Mouse (Mus musculus) brain, adult 2 months (tissue): ENCODE results near the gene Traf7.
A peak's percentile ranks its signal among the peaks of the same experiment; 100 is the strongest.

ENCODE experiments used
- DNase-seq: peaks from one replicate; pipeline ENCODE4 v3.0.0; 2011; ENCODE audit warnings: low read depth, low spot score

The Traf7 gene

GRCm38 (mm10) chr17:24507129-24507664 lies 20.5 kb downstream of the Traf7 start:
- peak; percentile 43 for DNase-seq

DNA sequence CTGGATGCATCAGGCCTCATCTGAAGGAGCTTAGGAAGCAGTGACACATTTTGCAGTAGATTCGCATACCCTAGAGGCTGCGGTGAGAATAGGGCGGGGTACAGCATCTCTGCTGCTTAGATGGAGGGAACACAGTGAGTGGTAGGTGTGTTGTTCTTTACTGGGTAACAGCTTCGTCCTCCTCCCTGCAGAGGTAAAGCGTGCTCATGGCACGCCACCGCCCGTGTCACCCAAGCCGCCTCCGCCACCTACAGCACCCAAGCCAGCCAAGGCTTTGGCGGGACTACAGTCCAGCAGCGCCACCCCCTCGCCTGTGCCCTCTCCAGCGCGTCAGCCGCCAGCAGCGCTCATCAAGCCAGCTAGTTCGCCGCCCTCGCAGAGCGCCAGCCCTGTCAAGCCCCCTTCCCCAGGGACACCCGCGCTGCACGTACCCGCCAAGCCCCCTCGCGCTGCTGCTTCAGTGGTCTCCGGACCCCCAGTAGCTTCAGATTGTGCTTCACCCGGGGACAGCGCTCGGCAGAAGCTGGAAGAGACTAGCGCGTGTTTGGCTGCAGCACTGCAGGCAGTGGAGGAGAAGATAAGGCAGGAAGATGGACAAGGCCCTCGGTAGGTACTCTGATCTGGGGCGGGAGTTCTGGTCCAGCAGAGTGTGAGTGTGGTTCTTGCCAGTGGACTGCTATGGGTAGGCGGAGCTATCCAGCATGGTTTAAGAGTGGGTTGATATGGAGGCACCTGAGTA lies 21.2 kb downstream of the Traf7 start:
- DNase-seq = peak; percentile 82

DNA sequence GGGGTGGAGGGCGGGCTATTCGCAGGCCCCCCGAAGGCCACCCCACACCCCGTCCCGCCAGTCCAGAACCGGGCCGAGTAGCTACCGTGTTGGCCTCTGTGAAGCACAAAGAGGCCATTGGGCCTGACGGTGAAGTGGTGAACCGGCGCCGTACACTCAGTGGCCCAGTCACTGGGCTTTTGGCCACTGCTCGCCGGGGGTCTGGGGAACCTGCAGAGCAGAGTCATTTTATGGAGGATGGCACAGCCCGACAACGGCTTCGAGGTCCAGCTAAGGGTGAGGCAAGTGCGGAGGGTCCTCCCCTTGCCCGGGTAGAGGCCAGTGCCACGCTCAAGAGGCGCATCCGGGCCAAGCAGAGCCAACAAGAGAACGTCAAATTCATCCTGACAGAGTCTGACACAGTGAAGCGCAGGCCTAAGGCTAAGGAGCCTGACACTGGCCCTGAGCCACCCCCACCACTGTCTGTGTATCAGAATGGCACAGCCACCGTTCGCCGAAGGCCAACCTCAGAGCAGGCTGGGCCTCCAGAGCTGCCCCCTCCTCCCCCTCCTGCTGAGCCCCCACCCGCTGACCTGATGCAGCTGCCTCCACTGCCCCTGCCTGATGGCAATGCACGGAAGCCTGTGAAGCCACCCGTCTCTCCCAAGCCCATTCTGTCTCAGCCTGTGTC lies 22.3 kb downstream of the Traf7 start:
- DNase-seq = no peak

DNA sequence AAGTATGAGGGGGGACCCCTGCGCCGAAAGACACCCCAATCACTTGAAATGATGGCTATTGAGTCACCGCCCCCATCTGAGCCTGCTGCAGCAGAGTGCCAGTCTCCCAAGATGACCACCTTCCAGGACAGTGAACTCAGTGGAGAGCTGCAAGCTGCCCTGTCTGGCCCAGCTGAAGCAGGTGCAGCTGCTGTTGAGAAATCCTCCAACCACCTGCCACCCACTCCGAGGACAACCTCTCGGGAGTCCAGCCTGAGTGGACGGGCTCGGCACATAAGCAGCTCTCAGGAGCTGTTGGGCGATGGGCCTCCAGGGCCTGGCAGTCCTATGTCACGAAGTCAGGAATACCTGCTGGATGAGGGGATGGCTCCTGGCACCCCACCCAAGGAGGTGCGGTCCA lies 23.7 kb downstream of the Traf7 start:
- no peak for DNase-seq

- no peak for DNase-seq
These were observed 25.5 kb downstream of the Traf7 start for GRCm38 (mm10) chr17:24502208-24502607.

DNA sequence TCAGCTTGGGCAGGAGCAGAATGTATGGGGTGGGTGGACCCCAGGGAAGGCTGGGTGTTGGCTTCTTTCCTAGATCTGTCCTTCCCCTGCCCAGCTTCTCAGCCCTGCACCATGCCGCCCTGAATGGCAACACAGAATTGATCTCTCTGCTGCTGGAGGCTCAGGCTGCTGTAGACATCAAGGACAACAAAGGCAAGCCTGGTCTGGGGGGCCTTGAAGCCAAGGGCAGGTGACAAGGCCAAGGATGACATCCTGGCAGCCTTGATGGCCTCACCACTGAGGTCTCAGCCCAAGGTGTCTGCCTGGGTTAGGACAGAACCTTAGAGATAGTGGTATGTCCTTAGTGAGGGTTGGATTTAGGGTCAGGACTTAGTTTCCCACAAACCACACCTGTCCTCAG lies 31.7 kb downstream of the Traf7 start:
- no peak for DNase-seq

DNA sequence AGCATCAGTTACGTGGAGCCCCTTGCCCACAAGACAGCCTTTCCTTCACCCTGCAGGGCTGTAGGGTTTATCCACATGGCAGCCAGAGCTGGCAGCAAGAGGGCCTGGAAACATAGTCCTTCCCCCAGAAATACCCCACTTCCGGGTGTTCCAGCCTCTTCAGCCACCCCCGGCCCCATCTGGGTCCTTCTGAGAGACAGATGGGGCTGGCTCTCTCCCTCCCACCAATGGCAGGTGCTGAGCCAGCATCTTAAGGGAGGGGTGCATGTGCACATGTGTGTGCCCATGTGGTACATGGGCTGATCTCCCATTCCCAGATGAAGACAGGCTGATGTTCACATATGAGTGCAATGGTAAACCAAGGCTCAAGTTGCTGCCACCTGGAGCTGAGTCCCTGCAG lies 32.3 kb downstream of the Traf7 start:
- DNase-seq = peak; percentile 80

GRCm38 (mm10) chr17:24494627-24495335 lies 33.0 kb downstream of the Traf7 start:
- peak; percentile 82 for DNase-seq

DNA sequence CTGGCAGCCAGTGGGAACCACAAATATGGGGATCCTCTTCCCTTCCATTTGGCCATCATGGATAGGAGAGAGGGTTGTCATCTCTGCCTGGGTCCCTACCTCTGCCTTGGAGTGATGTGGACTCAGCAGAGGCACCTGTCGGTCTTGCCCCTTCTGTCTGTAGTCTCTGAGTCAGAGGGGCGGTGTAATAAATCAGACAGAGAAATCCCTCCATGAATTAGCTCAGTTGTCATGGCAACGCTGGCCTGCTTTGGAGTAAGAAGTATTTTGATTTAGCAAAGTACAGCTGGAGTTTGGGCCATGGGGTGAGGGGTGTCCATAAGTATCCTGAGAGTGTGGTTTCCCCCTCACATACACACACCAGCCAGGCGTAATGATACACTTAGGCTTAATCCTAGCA lies 37.3 kb downstream of the Traf7 start:
- DNase-seq = peak; percentile 81

DNA sequence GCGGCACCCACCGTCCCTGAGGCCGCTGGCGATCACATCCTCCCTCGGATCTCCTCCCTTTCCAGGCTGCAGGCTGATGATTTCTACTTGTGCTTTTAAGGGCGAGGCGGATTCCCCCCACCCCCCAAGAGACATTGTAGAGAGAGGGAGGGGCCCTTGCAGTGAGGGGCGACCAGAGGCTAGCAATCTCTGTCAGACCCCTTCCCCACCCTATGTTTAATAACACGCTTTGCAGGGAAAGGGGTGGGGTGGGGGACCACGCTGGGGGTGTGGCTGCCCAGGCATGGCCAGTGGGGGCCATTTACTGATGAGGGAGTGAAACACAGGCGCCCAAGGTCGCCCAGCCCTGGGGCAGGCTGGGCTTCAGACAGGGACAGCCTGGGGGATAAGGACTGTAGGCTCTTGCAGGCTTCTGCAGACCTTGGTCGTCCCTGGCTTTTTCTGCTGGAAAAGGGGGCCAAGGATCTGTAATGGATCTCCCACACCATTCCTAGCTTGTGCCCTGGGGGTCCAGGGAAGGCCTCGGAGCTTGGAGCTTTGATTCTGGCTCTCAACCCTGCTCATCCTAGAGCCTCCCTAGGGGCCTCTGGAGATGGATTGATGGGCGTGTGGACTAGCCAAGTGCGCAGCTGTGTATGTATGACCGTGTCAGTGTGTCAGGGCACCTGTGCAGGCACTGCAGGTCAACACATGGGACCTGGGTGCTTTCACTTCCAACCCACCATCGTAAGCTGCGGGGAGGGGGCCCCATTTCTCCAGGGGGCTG lies 38.3 kb downstream of the Traf7 start:
- no peak for DNase-seq

GRCm38 (mm10) chr17:24488662-24489264 lies 39.0 kb downstream of the Traf7 start:
- DNase-seq = peak; percentile 69

GRCm38 (mm10) chr17:24488186-24488661 lies 39.5 kb downstream of the Traf7 start, which contains the start of gene Caskin1:
Caskin1 (plus strand) TSS chr17:24488601.
- DNase-seq = peak; percentile 88

DNA sequence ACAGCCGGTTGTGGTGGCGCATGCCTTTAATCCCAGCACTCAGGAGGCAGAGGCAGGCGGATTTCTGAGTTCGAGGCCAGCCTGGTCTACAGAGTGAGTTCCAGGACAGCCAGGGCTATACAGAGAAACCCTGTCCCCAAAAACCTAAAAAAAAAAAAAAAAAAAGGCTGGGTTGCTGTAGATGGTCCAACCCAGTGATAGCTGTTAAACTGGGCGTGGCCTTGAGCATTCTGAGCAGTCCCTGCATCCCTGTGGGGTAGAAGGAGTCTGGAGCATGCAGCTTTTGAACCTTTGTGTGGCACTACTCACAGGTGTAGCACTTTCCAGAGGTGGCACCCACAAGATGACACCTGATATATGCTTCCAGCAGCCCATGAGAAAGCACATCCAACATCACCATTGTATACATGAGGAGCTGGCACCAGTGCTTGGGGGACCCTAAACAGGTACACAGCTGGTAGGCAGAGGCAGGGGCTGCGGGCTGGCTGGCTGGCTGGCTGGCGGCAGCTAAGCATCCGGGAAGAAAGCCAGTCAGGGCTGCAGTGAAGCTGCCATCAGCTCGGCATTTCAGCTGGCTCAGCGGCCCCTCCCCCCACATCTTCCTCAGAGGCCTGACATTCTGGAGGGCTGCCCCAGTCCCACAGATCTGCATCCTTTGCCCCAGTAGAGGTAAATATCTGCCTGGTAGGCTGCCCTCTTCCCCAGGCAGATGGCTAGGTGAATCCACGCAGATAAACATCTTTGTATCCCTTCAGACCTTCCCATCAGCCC lies 42.5 kb downstream of the Traf7 start:
- DNase-seq = peak; percentile 68

- no peak for DNase-seq
These were observed 44.2 kb downstream of the Traf7 start for GRCm38 (mm10) chr17:24483495-24483894.

GRCm38 (mm10) chr17:24481027-24481815 lies 46.5 kb downstream of the Traf7 start:
- DNase-seq = no peak

DNA sequence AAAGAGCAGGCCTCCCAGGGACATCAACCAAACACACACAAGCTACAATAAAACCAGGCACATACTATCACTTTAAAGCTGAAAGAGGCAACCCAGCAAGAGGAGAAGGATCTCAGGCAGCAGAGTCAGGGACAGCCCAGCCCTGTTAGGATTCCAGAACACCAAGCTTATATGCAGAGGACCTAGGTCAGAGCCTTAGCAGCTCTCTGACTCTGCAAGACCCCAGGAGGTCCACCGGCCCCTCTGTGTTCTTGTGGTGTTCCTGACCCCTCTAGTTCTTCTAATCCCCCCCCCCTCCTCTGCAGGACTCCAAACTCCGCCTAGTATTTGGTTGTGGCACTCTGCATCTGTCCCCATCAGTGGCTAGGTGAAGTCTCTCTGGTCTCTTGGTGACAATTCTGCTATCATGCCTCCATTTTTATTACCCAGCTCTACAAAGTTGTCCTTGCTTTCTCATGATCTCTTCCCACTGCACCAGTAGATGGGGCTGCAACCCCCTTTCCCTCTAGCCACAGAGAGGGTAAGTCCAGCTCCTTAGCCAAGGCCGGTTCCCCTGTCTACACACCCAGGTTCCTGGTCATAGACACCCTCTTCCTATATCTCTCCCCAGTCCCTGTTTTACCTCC lies 47.4 kb downstream of the Traf7 start:
- DNase-seq = no peak

DNA sequence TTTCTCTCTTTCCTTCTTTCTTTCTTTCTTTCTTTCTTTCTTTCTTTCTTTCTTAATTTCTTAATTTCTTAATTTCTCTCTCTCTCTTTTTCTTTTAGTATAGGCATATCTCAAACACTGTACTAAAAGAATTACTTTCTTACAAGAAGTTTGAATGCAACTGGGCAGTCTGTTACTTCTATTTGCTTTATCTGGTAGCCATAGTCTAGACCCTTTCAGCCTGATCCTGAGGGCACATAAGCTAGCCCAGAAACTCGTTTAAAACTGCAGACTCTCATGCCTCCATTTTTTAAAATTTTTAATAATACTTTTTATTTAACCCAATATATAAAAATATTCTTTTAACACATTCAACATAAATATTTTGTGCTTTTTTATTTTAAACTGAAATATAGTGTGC lies 48.3 kb downstream of the Traf7 start:
- DNase-seq = no peak

GRCm38 (mm10) chr17:24478663-24479380 lies 48.9 kb downstream of the Traf7 start, which contains the start of gene Mlst8:
Mlst8 (minus strand) TSS chr17:24479078.
- DNase-seq = peak; percentile 98
